In genomic region chr1:170677681-170678080, GRCm38 (mm10) we compare ENCODE assay signal across 19 mouse cellular contexts.
"Had no signal": no experiment of that assay in that cellular context is flagged by ENCODE, and none has a peak within 500 bp of the region (broad histone marks: within the 10 kb centered on the region; RNA-seq: fewer than 3 reads in every experiment).

No protein-coding gene starts in this region.

- DNase-seq: lung, adult 18-20 months; lung, embryonic 14.5 days; lung, postnatal 14 days; lung, postnatal 4 days; midbrain, embryonic 14.5 days; retina, postnatal 1 day; right cerebral cortex, adult 18-20 months; right cerebral cortex, postnatal 25 days; right cerebral cortex, postnatal 4 days; spleen, adult 18-20 months; thymus, adult 18-20 months; thymus, postnatal 14 days; thymus, postnatal 36 days had no signal

- H3K4me1 ChIP-seq: midbrain, embryonic 12.5 days; neural tube, embryonic 15.5 days had no signal

- H3K27ac ChIP-seq: midbrain, embryonic 10.5 days; midbrain, embryonic 12.5 days; neural tube, embryonic 13.5 days; neural tube, embryonic 15.5 days had no signal

- H3K4me2 ChIP-seq: lung, embryonic 14.5 days; midbrain, embryonic 12.5 days; neural tube, embryonic 13.5 days; neural tube, embryonic 15.5 days had no signal

- H3K9me3 ChIP-seq: midbrain, embryonic 10.5 days; midbrain, embryonic 12.5 days; neural tube, embryonic 13.5 days; neural tube, embryonic 15.5 days had no signal

- H3K9ac ChIP-seq: lung, embryonic 14.5 days; midbrain, embryonic 12.5 days; neural tube, embryonic 13.5 days; neural tube, embryonic 15.5 days had no signal

- H3K4me3 ChIP-seq: midbrain, embryonic 10.5 days; midbrain, embryonic 12.5 days; myocyte; neural tube, embryonic 13.5 days; neural tube, embryonic 15.5 days had no signal

- ATAC-seq: midbrain, embryonic 16.5 days had no signal

- H3K27me3 ChIP-seq: midbrain, embryonic 12.5 days; neural tube, embryonic 13.5 days; neural tube, embryonic 15.5 days had no signal
